In genomic region chr6:29916530-29917382, GRCm38 (mm10) we compare ENCODE assay signal across 8 mouse cellular contexts. TPM values are rescaled to one million over a fixed set of nuclear protein-coding genes. Genes with fewer than 3 reads are reported as not detected.
DNase-seq lines count a peak whose midpoint lies in the region; ATAC-seq and TF ChIP-seq lines count a peak whose summit lies in the region.

Gene Strip2, plus strand, starts transcription at chr6:29917012.

- DNase-seq in MN1 (ENCODE audit: low spot score), result peak; percentile 92
- DNase-seq in cerebellum, adult 8-10 months, result peak; percentile 94
- peak; percentile 88 for DNase-seq in forelimb bud, embryonic 11.5 days (ENCODE audit: low read depth, low spot score)
- peak; percentile 70 to 84 for DNase-seq in layer of hippocampus, adult 8-10 months (ENCODE audit: low spot score in 2 of 2)
- DNase-seq in lung, embryonic 14.5 days, result peak; percentile 97
- peak; percentile 96 for DNase-seq in testis, postnatal 14 days (ENCODE audit: low spot score)

- peak; percentile 90 to 95 for ATAC-seq in hematopoietic stem cell, adult 5-6 weeks (replicated peaks in 1 of 2; ENCODE audit: insufficient read depth in 1 of 2, low FRiP score in 2 of 2, low TSS enrichment in 1 of 2, low read depth in 1 of 2, poor library complexity in 2 of 2, severe bottlenecking in 2 of 2)
- peak; percentile 100 for ATAC-seq in lung, embryonic 14.5 days (ENCODE audit: insufficient read depth)
- peak; percentile 46 for ATAC-seq in neutrophil, adult 5-6 weeks (ENCODE audit: extremely low read depth, insufficient number of reproducible peaks, low FRiP score, poor library complexity, severe bottlenecking)

- peak within 1 kb of the TSS; percentile 54 for H3K9ac ChIP-seq in lung, embryonic 14.5 days

- H3K4me3 ChIP-seq in lung, embryonic 14.5 days (ENCODE audit: low read depth, low read length), result peak within 1 kb of the TSS; percentile 70

- peaks cover 28% of the 10 kb centered on the region for H3K27me3 ChIP-seq in lung, embryonic 14.5 days (ENCODE audit: insufficient read depth, low read length)

- H3K4me1 ChIP-seq in lung, embryonic 14.5 days (ENCODE audit: insufficient read depth), result peaks cover 4% of the 10 kb centered on the region; the same call in 1 of the 2 replicates

- H3K36me3 ChIP-seq in lung, embryonic 14.5 days (ENCODE audit: insufficient read depth), result no peaks in the 10 kb centered on the region

- no peaks in the 10 kb centered on the region for H3K9me3 ChIP-seq in lung, embryonic 14.5 days (ENCODE audit: low read depth, low read length)

- 0% methylated on average over 67 of the region's 67 CpGs for WGBS in lung, embryonic 14.5 days

- no peak for TF ChIP-seq CTCF in lung, embryonic 14.5 days (IDR thresholded peaks at IDR 0.05; ENCODE audit: low read depth)

- H3K4me2 ChIP-seq in lung, embryonic 14.5 days, result peak within 1 kb of the TSS; percentile 99

- H3K27ac ChIP-seq in lung, embryonic 14.5 days (ENCODE audit: low read depth), result no peak within 1 kb of the TSS

RNA-seq across cellular contexts. Expression of gene Strip2, which starts in this region (rescaled TPM):
- total RNA-seq in hematopoietic stem cell, adult 5-6 weeks (2017), result 0.13 and 0.35 TPM in 2 replicates
- 10 to 100 TPM; 20.2 to 25.4 (median 23.3) TPM for total RNA-seq in layer of hippocampus, adult 8-10 months (2022)
- 0.33 and 0.84 TPM in 2 replicates for polyA plus RNA-seq in lung, embryonic 14.5 days (2014; fragmentation: Nextera tagmentation; extraction: Ambion mirVana)
- 0.25 TPM in 1 of 2 replicates, not detected in the other for total RNA-seq in neutrophil, adult 5-6 weeks (2017)

Comparison
In these comparisons a context has a peak if more than half of its experiments do, and no peak if none do; other contexts are left out.
1. RNA of gene Strip2 (total RNA-seq): 20.2 to 25.4 TPM in layer of hippocampus, adult 8-10 months; 0.13 to 0.35 TPM in hematopoietic stem cell, adult 5-6 weeks and 0.25 TPM in neutrophil, adult 5-6 weeks; every median in the first group is over 10 times any median in the second.
2. Peak in ATAC-seq in hematopoietic stem cell, adult 5-6 weeks; RNA of the gene not detected or under 1 TPM.
3. Peak in DNase-seq, ATAC-seq, H3K4me3 ChIP-seq, H3K9ac ChIP-seq and H3K4me2 ChIP-seq in lung, embryonic 14.5 days; RNA of the gene not detected or under 1 TPM.
4. Peak in ATAC-seq in neutrophil, adult 5-6 weeks; RNA of the gene not detected or under 1 TPM.
5. ATAC-seq: peak in every context shown above with its lines; median percentile 100 in lung, embryonic 14.5 days; 92 in hematopoietic stem cell, adult 5-6 weeks; 46 in neutrophil, adult 5-6 weeks.
6. Peak in every context shown above with its lines, with median percentiles within 50 percentile points of each other: DNase-seq.